ENCODE assay signal across 26 mouse cellular contexts in genomic region chr17:3128716-3129115, GRCm38 (mm10).
"Had no signal": no experiment of that assay in that cellular context is flagged by ENCODE, and none has a peak within 500 bp of the region (broad histone marks: within the 10 kb centered on the region; RNA-seq: fewer than 3 reads in every experiment).

No protein-coding gene starts in this region.

- H3K9ac ChIP-seq: heart, embryonic 12.5 days; hindbrain, embryonic 12.5 days; hindbrain, embryonic 14.5 days; intestine, embryonic 15.5 days; limb, embryonic 12.5 days; liver, embryonic 13.5 days; liver, embryonic 15.5 days; liver, postnatal 0 days had no signal

- H3K4me1 ChIP-seq: hindbrain, embryonic 10.5 days; hindbrain, embryonic 12.5 days; intestine, embryonic 15.5 days; limb, embryonic 10.5 days; limb, embryonic 12.5 days; liver, embryonic 13.5 days; liver, embryonic 15.5 days had no signal

- H3K36me3 ChIP-seq: intestine, embryonic 15.5 days had no signal

- DNase-seq: gastrocnemius, postnatal 10 days; gastrocnemius, postnatal 25 days; heart, postnatal 10 days; heart, postnatal 4 days; kidney, adult 18-20 months; kidney, adult 8-10 months; kidney, postnatal 10 days; kidney, postnatal 25 days; kidney, postnatal 4 days; liver; liver, embryonic 13.5 days; liver, postnatal 0 days had no signal

- H3K27me3 ChIP-seq: heart, embryonic 12.5 days; hindbrain, embryonic 12.5 days; intestine, embryonic 15.5 days; limb, embryonic 12.5 days; liver, embryonic 13.5 days; liver, embryonic 15.5 days had no signal

- H3K27ac ChIP-seq: heart, embryonic 10.5 days; hindbrain, embryonic 10.5 days; hindbrain, embryonic 12.5 days; hindbrain, embryonic 14.5 days; intestine, embryonic 15.5 days; layer of hippocampus, adult 2 months; left cerebral cortex, adult 2 months; limb, embryonic 10.5 days; limb, embryonic 12.5 days; liver, embryonic 13.5 days; liver, embryonic 15.5 days had no signal

- ATAC-seq: hindbrain, embryonic 16.5 days; inflammation-experienced regulatory T-cells, adult 6 months; intestine, embryonic 15.5 days; intestine, postnatal 0 days; liver, postnatal 0 days had no signal

- H3K9me3 ChIP-seq: heart, embryonic 10.5 days; heart, embryonic 12.5 days; hindbrain, embryonic 10.5 days; hindbrain, embryonic 12.5 days; intestine, embryonic 15.5 days; limb, embryonic 10.5 days; limb, embryonic 12.5 days; liver, embryonic 13.5 days; liver, embryonic 15.5 days had no signal

- H3K4me2 ChIP-seq: heart, embryonic 12.5 days; hindbrain, embryonic 12.5 days; hindbrain, embryonic 14.5 days; intestine, embryonic 15.5 days; limb, embryonic 12.5 days; liver, embryonic 13.5 days; liver, embryonic 15.5 days had no signal

- H3K4me3 ChIP-seq: heart, embryonic 10.5 days; heart, embryonic 12.5 days; hindbrain, embryonic 10.5 days; hindbrain, embryonic 12.5 days; intestine, embryonic 15.5 days; layer of hippocampus, adult 2 months; left cerebral cortex, adult 2 months; limb, embryonic 10.5 days; limb, embryonic 12.5 days; liver, embryonic 13.5 days; liver, embryonic 15.5 days had no signal
